ENCODE assay signal across 24 mouse cellular contexts in genomic region chr11:94230244-94230643, GRCm38 (mm10). TPM values are rescaled to one million over a fixed set of nuclear protein-coding genes. Genes with fewer than 3 reads are reported as not detected.
A peak's percentile ranks its signal among the peaks of the same experiment; 100 is the strongest.
DNase-seq lines count a peak whose midpoint lies in the region; ATAC-seq and TF ChIP-seq lines count a peak whose summit lies in the region.
"Had no signal": no experiment of that assay in that cellular context is flagged by ENCODE, and none has a peak within 500 bp of the region (broad histone marks: within the 10 kb centered on the region; RNA-seq: fewer than 3 reads in every experiment).

No protein-coding gene starts in this region.

- peak overlapping the region; percentile 23 for H3K9ac ChIP-seq in heart, embryonic 14.5 days (ENCODE audit: low read length)
- no peak overlapping the region for H3K9ac ChIP-seq in MEL (ENCODE audit: control insufficient read depth, low read depth, low read length, poor library complexity, severe bottlenecking)
- no peak overlapping the region for H3K9ac ChIP-seq in liver, embryonic 15.5 days
- H3K9ac ChIP-seq: forebrain, embryonic 15.5 days; hindbrain, embryonic 12.5 days; limb, embryonic 15.5 days; neural tube, embryonic 13.5 days had no signal

- no peak for ATAC-seq in heart, embryonic 14.5 days (ENCODE audit: insufficient number of reproducible peaks, insufficient read depth, low FRiP score, low read depth)
- ATAC-seq in liver, embryonic 15.5 days (ENCODE audit: insufficient read depth), result peak; percentile 47; the same call in 1 of the 2 replicates
- ATAC-seq: forebrain, embryonic 15.5 days; lung, postnatal 0 days had no signal

- peak; percentile 36 for DNase-seq in cerebellum, adult 9-11 months
- DNase-seq in cerebellum, postnatal 4 days (ENCODE audit: low spot score in 2 of 2), result no peak
- no peak for DNase-seq in heart, adult 9 months (ENCODE audit: low spot score in 2 of 2)
- peak; percentile 20 for DNase-seq in MEL (ENCODE audit: low read depth, low spot score)
- no peak for DNase-seq in kidney, postnatal 10 days
- DNase-seq: adrenal gland, postnatal 36 days; cerebellum, postnatal 14 days; embryo, embryonic 11 days; kidney, adult 18-20 months; kidney, postnatal 14 days; midbrain, embryonic 14.5 days; thymus, postnatal 25 days had no signal

- no peak overlapping the region for H3K4me2 ChIP-seq in heart, embryonic 14.5 days (ENCODE audit: low read length)
- H3K4me2 ChIP-seq in liver, embryonic 15.5 days, result 0 out of 2 replicates have a peak overlapping the region, but pooled peaks have one; percentile 16
- H3K4me2 ChIP-seq: forebrain, embryonic 15.5 days; hindbrain, embryonic 12.5 days; limb, embryonic 15.5 days; neural tube, embryonic 13.5 days had no signal

- no peaks in the 10 kb centered on the region for H3K27me3 ChIP-seq in heart, embryonic 14.5 days (ENCODE audit: control insufficient read depth, insufficient read depth, low read length)
- 0 out of 4 replicates have a peak, but pooled peaks cover 0 to 1% of the 10 kb centered on the region in 2 experiments for H3K27me3 ChIP-seq in MEL (ENCODE audit: control insufficient read depth in 1 of 2, insufficient read depth in 2 of 2, low read length in 2 of 2)
- 0 out of 2 replicates have a peak, but pooled peaks cover 2% of the 10 kb centered on the region for H3K27me3 ChIP-seq in liver, embryonic 15.5 days
- H3K27me3 ChIP-seq: forebrain, embryonic 15.5 days; hindbrain, embryonic 12.5 days; limb, embryonic 15.5 days; neural tube, embryonic 13.5 days had no signal

- H3K27ac ChIP-seq in heart, embryonic 14.5 days (replicated peaks in 1 of 2; ENCODE audit: control insufficient read depth in 1 of 2, insufficient read depth in 1 of 2, low read depth in 2 of 2, low read length in 2 of 2), result peak overlapping the region; percentile 65 to 88
- H3K27ac ChIP-seq in MEL (ENCODE audit: control insufficient read depth, low read depth, low read length), result no peak overlapping the region
- H3K27ac ChIP-seq in liver, embryonic 15.5 days (replicated peaks), result no peak overlapping the region; the same call in 1 of the 2 replicates
- H3K27ac ChIP-seq: forebrain, embryonic 15.5 days; hindbrain, embryonic 12.5 days; limb, embryonic 15.5 days; neural tube, embryonic 13.5 days had no signal

- TF ChIP-seq POLR2A in MEL (IDR thresholded peaks at IDR 0.05; ENCODE audit: control insufficient read depth in 1 of 2, insufficient read depth in 1 of 2, low read depth in 1 of 2, low read length in 2 of 2, poor library complexity in 1 of 2), result no peak

- TF ChIP-seq CTCF in MEL (IDR thresholded peaks at IDR 0.05 in 2 of 3, conservative IDR thresholded peaks at IDR 0.05 in 1 of 3; ENCODE audit: control insufficient read depth in 1 of 3, insufficient read depth in 1 of 3, low read depth in 2 of 3, low read length in 3 of 3, poor library complexity in 1 of 3, severe bottlenecking in 1 of 3), result no peak

- 16% methylated on average over 8 of the region's 8 CpGs for WGBS in heart, embryonic 14.5 days
- WGBS in liver, embryonic 15.5 days (ENCODE audit: insufficient replicate concordance), result 34% methylated on average over 8 of the region's 8 CpGs

- H3K9me3 ChIP-seq in heart, embryonic 14.5 days (ENCODE audit: control insufficient read depth, low read length), result no peaks in the 10 kb centered on the region
- no peaks in the 10 kb centered on the region for H3K9me3 ChIP-seq in MEL (replicated peaks; ENCODE audit: insufficient read depth, low read length)
- H3K9me3 ChIP-seq in liver, embryonic 15.5 days (replicated peaks), result no peaks in the 10 kb centered on the region
- H3K9me3 ChIP-seq: forebrain, embryonic 15.5 days; hindbrain, embryonic 12.5 days; limb, embryonic 15.5 days; neural tube, embryonic 13.5 days had no signal

- H3K4me1 ChIP-seq in heart, embryonic 14.5 days (ENCODE audit: control insufficient read depth in 2 of 2, insufficient read depth in 2 of 2, low read length in 2 of 2), result peaks cover 48 to 54% of the 10 kb centered on the region in 2 experiments
- H3K4me1 ChIP-seq in MEL (ENCODE audit: control insufficient read depth in 1 of 2, insufficient read depth in 2 of 2, low read length in 2 of 2), result peaks cover 0 to 8% of the 10 kb centered on the region in 2 experiments; a peak in 2 of 4 replicates
- peaks cover 44% of the 10 kb centered on the region for H3K4me1 ChIP-seq in liver, embryonic 15.5 days (replicated peaks)

- no peaks in the 10 kb centered on the region for H3K79me2 ChIP-seq in MEL (ENCODE audit: control insufficient read depth, insufficient read depth, low read length, poor library complexity)

- H3K4me3 ChIP-seq in heart, embryonic 14.5 days (ENCODE audit: control insufficient read depth in 1 of 2, insufficient read depth in 1 of 2, low read depth in 1 of 2, low read length in 2 of 2), result no peak overlapping the region
- no peak overlapping the region for H3K4me3 ChIP-seq in MEL (ENCODE audit: control insufficient read depth in 1 of 2, insufficient read depth in 1 of 2, low read depth in 2 of 2, low read length in 2 of 2)
- no peak overlapping the region for H3K4me3 ChIP-seq in liver, embryonic 15.5 days (replicated peaks)
- H3K4me3 ChIP-seq: forebrain, embryonic 15.5 days; hindbrain, embryonic 12.5 days; limb, embryonic 15.5 days; neural tube, embryonic 13.5 days had no signal

- TF ChIP-seq EP300 in MEL (IDR thresholded peaks at IDR 0.05; ENCODE audit: low read depth in 1 of 2, low read length in 2 of 2), result peak in 1 of 2 experiments; percentile 44; a peak in 1 of 4 replicates

- no peaks in the 10 kb centered on the region for H3K36me3 ChIP-seq in heart, embryonic 14.5 days (ENCODE audit: control insufficient read depth, insufficient read depth, low read length)
- H3K36me3 ChIP-seq in MEL (ENCODE audit: control insufficient read depth in 1 of 2, insufficient read depth in 2 of 2, low read length in 2 of 2), result peaks cover 0 to 3% of the 10 kb centered on the region in 2 experiments; a peak in 1 of 4 replicates
- H3K36me3 ChIP-seq in liver, embryonic 15.5 days (replicated peaks), result no peaks in the 10 kb centered on the region
- H3K36me3 ChIP-seq: forebrain, embryonic 15.5 days; hindbrain, embryonic 12.5 days; limb, embryonic 15.5 days; neural tube, embryonic 13.5 days had no signal

- TF ChIP-seq RAD21 in MEL (IDR thresholded peaks at IDR 0.05; ENCODE audit: low read depth, low read length), result no peak

TF ChIP-seq in MEL, 35 proteins besides CTCF, POLR2A, EP300 and RAD21:
- TF ChIP-seq MEF2A (IDR thresholded peaks at IDR 0.05; ENCODE audit: extremely low read depth, insufficient replicate concordance, low read depth, low read length, poor library complexity, severe bottlenecking), result no peak
- TF ChIP-seq GATA1 (IDR thresholded peaks at IDR 0.05; ENCODE audit: low read depth, low read length), result 0 out of 2 replicates have a peak, but pooled peaks have one; percentile 38

RNA-seq across cellular contexts. Expression of gene Wfikkn2, which starts 15.6 kb away (rescaled TPM):
- polyA plus RNA-seq in heart, embryonic 14.5 days (2014; fragmentation: Nextera tagmentation; extraction: Ambion mirVana), result 1.3 and 1.6 TPM in 2 replicates
- not detected in 2 replicates for total RNA-seq in MEL (2012; rRNA removed)
- polyA plus RNA-seq in MEL (2012; ENCODE audit: insufficient read depth in 1 of 2, insufficient read length in 2 of 2, low read depth in 1 of 2, low replicate concordance in 2 of 2, missing spikeins in 1 of 2), result not detected
- 0.15 TPM in 2 replicates for polyA plus RNA-seq in liver, embryonic 15.5 days (2015; fragmentation: Nextera tagmentation; extraction: Ambion mirVana)

RNA-seq across cellular contexts. Expression of gene Tob1, which starts 19.0 kb away (rescaled TPM):
- polyA plus RNA-seq in heart, embryonic 14.5 days (2014; fragmentation: Nextera tagmentation; extraction: Ambion mirVana), result 38.2 and 40.9 TPM in 2 replicates
- total RNA-seq in MEL (2012; rRNA removed), result 2.4 and 3.4 TPM in 2 replicates
- 1 to 10 TPM in 1 of 2 experiments, not detected in 1; 7.5 TPM for polyA plus RNA-seq in MEL (2012; ENCODE audit: insufficient read depth in 1 of 2, insufficient read length in 2 of 2, low read depth in 1 of 2, low replicate concordance in 2 of 2, missing spikeins in 1 of 2)
- 12.8 and 13.0 TPM in 2 replicates for polyA plus RNA-seq in liver, embryonic 15.5 days (2015; fragmentation: Nextera tagmentation; extraction: Ambion mirVana)

RNA-seq across cellular contexts. Expression of gene Gm21885, which starts 51.4 kb away (rescaled TPM):
- polyA plus RNA-seq in heart, embryonic 14.5 days (2014; fragmentation: Nextera tagmentation; extraction: Ambion mirVana), result 0.36 and 1.1 TPM in 2 replicates
- total RNA-seq in MEL (2012; rRNA removed), result not detected in 2 replicates
- polyA plus RNA-seq in MEL (2012; ENCODE audit: insufficient read depth in 1 of 2, insufficient read length in 2 of 2, low read depth in 1 of 2, low replicate concordance in 2 of 2, missing spikeins in 1 of 2), result under 1 TPM in 1 of 2 experiments, not detected in 1; 0.74 TPM
- polyA plus RNA-seq in liver, embryonic 15.5 days (2015; fragmentation: Nextera tagmentation; extraction: Ambion mirVana), result 0.15 TPM in 1 of 2 replicates, not detected in the other
- total RNA-seq: adrenal gland, postnatal 36 days; gastrocnemius, postnatal 36 days; layer of hippocampus, adult 8-10 months; left cerebral cortex, adult 18-20 months; left cerebral cortex, postnatal 36 days; megakaryocyte progenitor cell, adult 5-6 weeks had no signal
- polyA plus RNA-seq: lung, postnatal 0 days had no signal

Comparison
In these comparisons a context has a peak if more than half of its experiments do, and no peak if none do; other contexts are left out.
1. DNase-seq: peak in cerebellum, adult 9-11 months (single experiment) and MEL (single experiment); none in cerebellum, postnatal 4 days (0 of 2), heart, adult 9 months (0 of 2) and kidney, postnatal 10 days (single experiment).
2. H3K27ac ChIP-seq: peak in heart, embryonic 14.5 days (2 of 2); none in MEL (single experiment) and liver, embryonic 15.5 days (single experiment).